Mouse (Mus musculus) brain, embryonic 14.5 days (tissue): ENCODE measurements around the gene Als2cr12. TPM values are rescaled to one million over a fixed set of nuclear protein-coding genes. Genes with fewer than 3 reads are reported as not detected.
"Not testable (repeated sequence)": the region's sequence is repeated elsewhere in the genome, so short reads cannot be mapped to it uniquely, and the experiment has no call there.

Experiments used
- DNase-seq: peaks from one replicate; pipeline ENCODE4 v3.0.0-alpha.2; 2011; ENCODE audit warnings: low read depth
- CTCF ChIP-seq: fragments of 200-500 bp; IDR thresholded peaks from 2 replicates; pipeline ENCODE4 v1.5.1; 2012; ENCODE audit warnings: inconsistent platforms, mild to moderate bottlenecking, moderate library complexity, borderline replicate concordance; ENCODE audit not compliant: insufficient read depth, insufficient read length; ENCODE audit errors: extremely low read depth
- POLR2A ChIP-seq: fragments of 200-500 bp; IDR thresholded peaks from 2 replicates; pipeline ENCODE4 v1.6.1; 2012; ENCODE audit warnings: mild to moderate bottlenecking, inconsistent platforms, borderline replicate concordance; ENCODE audit not compliant: poor library complexity, insufficient read depth, insufficient read length, severe bottlenecking; ENCODE audit errors: extremely low read depth
- polyA plus RNA-seq: library from polyadenylated mRNA; depleted of rRNA; stranded (reverse); fragments of >200 nt; gene quantifications from 2 replicates; pipeline ENCODE4 v1.2.3, GENCODE M21; 2012

The Als2cr12 gene
- polyA plus RNA-seq, 1 experiment, result not detected

DNA sequence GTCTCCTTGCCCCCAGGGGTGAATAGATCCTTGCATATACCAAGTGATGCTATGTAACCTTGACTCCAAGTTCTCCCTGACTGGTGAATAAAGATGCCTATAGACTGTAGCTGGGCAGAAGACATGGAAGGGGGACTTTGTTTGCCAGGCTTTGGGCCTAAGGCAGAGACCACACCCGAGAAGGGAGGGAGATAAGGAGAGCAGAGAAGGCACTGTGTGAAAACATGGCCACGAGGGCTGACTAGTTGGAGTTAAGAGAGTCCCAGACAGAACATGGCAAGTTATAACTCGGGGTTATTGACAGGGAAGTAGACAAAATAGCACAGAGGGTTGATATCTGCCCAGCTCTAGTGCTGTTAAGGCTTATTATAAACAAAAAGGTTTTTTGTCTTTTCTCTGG lies 4.2 kb upstream of the Als2cr12 start:
- TF ChIP-seq POLR2A (no peak), CTCF (no peak)
- DNase-seq, result no peak

DNA sequence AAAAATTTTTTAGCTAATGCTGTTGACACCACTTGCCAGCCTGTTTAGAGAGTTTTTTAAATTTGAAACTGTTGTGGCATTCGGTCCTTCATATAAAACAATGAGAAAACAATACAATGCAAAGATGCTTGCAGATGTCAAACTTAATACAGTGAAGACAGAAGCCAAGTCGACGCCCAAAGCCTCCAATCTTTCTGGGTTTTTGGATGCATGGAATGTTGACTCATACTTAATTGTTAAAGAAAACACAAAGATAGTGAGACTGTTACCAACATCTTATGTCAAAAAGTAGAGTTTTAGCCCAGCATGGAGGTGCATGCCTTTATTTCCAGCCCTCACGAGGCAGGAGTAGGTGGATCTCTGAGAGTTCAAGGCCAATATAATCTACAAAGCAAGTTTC lies 3.0 kb upstream of the Als2cr12 start:
- DNase-seq, result no peak
- no peak for TF ChIP-seq POLR2A
- TF ChIP-seq CTCF, result no peak

DNA sequence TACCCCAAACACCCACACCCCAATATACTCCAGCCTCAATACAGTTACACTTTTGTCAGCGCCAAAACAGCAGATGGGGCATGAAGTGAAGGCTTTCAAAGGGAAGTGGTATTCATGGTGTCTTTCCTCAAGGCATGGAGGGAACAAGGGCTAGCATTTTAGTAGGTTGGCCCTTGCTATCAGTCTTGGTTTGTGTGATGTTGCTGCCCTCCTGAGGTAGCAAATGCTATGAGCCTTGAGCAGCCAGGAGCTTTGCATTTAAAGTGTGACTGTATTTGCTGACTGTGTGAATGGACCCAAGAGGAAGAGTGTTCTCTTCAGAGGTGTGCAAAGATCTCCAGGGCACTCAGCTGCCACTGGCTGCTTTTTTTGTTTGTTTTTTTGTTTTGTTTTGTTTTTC lies 1.8 kb upstream of the Als2cr12 start:
- TF ChIP-seq CTCF, result peak; percentile 12; the same call in 1 of the 2 replicates
- DNase-seq, result peak; percentile 50

DNA sequence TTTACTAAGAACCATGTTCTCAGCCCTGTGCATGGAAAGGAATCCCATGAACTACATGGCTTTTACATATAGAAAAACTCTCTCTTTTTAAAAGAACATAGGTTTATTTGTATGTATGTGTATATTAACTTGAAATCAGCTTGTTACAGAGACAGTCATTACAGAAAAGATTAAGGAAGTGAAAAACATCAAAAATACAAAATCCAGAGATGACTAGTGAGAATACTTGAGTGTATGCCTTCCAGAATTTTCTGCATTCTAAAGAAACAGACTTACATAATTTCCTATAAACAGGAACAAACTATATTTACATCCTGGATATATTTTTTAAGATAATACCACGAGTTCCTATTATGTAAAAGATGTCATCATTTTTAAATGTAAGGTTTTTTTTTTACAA lies 2.1 kb downstream of the Als2cr12 start:
- TF ChIP-seq POLR2A, result no peak
- no peak for TF ChIP-seq CTCF
- DNase-seq, result no peak

DNA sequence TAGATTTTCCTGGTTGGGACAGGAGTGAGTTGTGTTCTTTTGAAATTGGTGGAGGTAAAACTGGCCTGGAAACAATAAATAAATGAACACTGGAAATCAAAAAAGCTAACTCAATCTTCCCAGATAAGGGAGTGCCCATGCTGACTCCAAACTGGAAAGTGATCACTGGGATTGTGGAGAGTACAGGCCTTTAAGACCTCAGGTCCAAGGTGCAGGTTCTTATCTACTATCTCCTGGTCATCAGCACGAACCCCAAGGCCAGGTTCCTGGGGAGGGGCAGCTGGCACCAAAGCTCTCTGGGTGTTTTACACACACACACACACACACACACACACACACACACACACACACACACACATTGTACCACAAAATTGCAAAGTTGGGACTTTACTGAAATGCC lies 4.1 kb downstream of the Als2cr12 start:
- not testable (repeated sequence) for DNase-seq

DNA sequence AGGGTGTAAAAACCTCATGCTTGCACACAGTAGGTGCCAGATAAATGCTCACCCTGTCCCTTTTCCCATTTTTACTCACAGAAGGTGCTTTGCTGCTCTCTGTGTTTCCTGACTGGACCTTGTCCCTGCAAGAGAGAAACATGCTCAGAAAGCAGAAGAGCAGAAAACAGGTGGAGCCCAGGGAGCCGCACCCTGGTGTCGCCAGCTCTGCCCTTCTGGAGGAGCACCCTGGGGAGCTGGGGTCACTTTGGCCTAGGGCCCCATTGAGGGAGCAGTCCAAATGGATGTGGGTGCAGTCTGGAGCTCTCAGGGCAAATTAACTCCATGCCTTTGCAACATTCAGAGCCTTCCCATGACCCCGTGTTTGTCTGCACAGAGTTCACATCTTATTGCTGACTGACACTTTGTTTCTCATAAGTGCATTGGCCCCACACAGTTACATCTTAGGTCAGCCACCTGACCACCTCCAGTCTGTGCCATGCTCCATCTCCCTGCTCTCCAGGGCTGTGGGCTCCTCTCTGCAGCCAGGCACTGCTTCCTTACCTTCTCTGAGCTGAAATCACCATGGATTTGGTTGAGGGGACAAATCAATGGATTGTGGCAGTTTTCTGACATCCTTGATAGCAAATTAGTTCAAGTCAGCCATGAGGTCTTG lies 4.8 kb downstream of the Als2cr12 start:
- DNase-seq, result not testable (repeated sequence)

DNA sequence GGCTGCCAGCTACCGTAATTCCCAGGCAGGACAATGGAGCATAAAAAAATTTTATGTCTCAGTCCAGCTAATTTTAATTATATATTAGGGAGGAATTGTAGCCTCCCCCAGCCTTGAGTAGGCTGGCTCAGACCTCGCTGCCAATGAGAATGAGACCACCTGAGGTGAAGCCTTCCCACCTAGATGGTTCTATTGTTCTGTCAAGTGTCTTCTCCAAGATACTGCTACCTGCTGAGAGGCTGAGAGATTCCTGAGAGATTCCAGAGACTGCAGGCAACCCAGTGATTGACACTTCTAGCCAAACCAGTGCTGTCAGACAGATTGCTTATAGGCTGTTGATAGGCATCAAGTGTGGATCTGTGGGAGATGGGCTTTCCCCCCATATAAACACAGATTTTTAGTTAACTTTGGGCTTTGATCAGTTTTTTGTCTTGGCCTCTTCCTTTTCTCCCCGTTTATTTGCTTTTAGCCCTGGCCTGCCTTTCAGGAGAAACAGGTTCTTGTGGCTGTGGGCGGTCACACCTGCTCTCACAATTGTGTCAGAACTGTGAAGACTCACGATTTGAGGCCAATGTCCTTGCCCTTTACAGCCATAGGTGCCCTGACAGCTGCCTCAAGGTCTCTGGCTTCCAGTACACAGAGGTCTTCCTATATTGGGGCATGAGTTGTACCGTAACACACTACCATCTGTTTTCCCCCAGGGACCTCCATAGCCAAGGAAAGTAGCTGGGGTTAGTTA lies 5.6 kb downstream of the Als2cr12 start:
- no peak for TF ChIP-seq POLR2A
- no peak for TF ChIP-seq CTCF
- no peak for DNase-seq

DNA sequence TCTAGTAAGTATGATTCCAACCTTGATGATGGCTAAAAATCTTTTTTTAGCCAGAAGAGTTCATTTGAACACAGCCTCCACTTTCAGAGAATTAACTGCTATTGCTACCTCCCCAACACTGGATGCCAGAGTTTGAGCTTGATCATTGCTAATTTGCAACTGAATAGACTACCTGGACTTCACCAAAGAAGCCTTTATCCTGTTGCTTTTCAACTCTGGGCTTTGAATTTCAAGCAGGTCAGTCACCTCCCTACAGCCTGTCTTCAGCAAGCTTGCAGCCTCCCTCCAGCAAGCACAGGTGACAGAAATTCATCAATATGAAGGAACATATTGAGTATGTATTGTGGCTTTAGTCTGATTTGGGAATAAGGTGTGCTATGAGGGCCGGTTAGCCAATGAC lies 6.4 kb downstream of the Als2cr12 start:
- no peak for DNase-seq
- TF ChIP-seq CTCF (no peak), POLR2A (no peak)

DNA sequence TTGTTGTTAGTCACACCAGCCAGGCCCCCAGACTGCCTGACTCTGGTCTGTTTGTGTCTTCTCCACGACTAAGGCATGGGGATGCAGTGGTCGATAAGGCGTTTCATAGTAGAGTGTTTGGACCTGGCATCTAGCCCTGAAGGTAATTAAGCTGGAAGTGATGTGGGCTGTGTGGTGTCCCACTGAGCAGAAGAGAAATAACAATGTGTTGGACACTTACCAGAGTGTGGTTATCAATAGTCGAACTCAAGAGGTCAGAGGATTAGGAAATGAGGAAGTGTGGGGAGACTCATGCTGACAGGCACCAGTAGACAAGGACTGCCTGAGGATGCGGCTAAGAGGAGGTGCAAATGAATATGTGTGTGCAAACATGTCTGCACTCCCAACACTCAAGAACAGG lies 17.4 kb downstream of the Als2cr12 start:
- DNase-seq, result not testable (repeated sequence)

DNA sequence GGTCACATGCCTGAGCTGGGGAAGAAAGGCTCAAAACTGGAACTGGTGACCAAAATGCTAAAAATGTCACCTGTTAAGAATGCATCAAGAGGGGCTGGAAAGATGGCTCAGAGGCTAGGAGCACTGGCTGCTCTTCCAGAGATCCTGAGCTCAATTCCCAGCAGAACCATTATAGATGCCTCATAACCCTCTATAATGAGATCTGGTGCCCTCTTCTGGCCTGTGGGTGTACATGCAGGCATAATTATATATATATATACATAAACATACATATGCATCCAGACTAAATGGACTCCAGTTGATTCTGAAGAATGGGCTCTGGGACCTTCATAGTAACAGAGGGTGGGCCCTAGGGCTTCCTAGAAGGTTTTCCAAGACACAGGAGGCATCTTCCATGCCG lies 18.2 kb downstream of the Als2cr12 start:
- peak; percentile 39 for DNase-seq
- TF ChIP-seq POLR2A (no peak), CTCF (peak; percentile 19; the same call in 1 of the 2 replicates)

DNA sequence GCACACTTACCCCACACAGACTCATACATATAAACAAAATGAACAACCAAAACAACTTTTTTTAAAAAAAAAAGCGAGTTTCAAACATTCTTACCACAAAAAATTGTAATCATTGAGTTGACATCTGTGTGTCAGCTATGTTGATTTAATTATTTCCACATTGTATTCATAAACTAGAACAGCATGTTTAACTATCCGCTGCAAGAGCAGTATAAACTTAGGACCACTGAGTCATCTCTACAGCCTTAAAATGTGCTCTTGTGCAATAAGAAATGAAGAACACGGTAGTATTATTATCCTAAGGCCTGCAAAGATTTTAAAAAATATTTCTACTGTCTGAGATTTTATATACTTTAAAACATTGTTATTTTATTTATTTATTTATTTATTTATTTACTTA lies 20.8 kb downstream of the Als2cr12 start:
- TF ChIP-seq CTCF, result no peak
- TF ChIP-seq POLR2A, result no peak
- DNase-seq, result no peak

DNA sequence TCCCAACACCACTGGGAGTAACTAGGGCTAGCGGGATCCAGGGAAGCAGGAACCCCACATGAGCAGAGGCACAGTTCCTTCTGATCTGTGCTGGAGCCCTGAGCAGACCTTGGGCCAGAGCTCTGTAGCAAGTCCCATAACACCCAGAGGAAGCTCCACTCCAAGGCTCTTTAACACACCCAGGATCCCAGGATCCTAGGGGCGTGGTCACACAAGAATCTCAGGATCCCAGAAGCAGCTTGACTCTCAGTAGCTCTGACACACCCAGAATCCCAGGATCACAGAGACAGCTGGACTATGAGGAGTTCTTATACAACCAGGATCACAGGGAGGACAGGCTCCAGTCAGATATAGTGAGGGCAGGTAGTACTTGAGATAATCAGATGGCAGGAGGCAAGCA lies 23.7 kb downstream of the Als2cr12 start:
- DNase-seq, result no peak
- TF ChIP-seq POLR2A, result no peak
- no peak for TF ChIP-seq CTCF

DNA sequence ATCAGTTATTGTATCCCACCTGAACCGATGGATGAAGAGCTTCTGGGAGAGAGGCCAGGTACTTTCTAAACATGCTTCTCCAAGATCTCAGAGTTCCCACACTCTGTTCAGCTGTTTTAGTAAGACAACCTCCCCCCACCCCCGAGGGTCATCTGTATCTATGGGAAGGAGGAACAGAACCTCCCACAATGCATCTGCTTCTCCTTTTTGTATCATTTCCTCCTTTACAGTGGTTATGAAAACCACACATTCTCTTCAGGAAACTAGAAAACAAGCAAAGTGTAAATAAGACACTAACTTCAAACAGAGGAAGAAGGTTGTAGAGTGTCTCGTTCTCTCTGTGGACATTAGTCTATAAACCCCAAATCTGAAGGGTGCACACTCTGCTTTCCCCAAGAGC lies 26.2 kb downstream of the Als2cr12 start:
- DNase-seq, result not testable (repeated sequence)

DNA sequence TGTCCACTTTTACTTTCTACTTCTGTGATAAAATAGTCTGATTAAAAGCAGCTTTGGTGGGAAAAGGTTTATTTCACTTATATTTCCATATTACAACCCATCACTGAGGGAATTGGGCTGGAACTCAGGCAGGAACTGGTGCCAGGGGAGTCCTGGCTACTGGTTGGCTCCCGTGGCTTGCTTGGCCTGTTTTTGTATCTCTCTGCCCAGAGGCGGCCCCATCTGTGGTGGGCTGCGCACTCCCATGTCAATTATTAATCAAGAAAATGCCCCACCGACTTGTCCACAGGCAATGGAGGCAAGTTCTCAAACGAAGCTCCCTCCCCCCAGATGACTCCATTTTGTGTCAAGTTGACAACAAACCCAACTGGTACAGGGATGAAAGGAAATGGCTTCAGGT lies 27.6 kb downstream of the Als2cr12 start:
- no peak for DNase-seq

DNA sequence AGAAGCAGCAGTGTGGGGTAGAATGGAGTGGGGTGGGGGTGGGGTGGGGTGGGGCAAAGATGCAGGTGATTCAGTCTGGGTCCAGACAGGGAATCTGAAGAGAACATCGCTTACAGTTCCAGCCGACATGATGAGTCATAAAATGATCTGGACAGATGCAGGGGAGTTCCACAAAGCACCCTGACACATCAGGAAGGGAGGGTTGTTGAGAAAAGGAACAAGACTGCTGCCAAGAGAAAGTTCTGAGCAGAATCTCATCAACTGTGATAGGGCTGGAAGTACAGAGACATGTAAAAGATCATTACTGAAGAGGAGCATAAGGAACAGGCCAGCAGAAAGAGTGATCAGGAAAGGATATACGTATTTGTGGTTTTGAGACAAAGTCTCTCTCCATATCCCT lies 32.4 kb downstream of the Als2cr12 start:
- DNase-seq, result not testable (repeated sequence)

More for the DNA sequence above, 27.6 kb downstream of the Als2cr12 start:
- TF ChIP-seq CTCF (no peak), POLR2A (no peak)

DNA sequence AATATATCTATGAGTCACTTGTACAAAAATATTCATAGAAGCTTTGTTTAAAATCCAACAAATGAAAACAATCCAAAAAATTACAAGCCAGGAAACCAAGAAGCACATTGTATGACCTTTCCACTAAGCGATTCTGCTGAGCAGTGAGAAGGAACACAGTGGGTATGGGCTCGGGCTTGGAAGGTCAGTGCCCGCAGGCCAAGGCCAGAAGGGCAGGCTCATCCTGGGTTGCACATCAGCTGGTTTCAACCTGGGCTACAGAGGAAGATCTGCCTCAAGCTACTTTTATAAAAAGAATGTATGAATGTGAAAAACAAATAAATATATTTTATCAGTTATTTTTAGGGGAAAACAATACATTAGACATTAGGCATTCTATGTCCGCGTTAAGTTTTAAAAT lies 33.1 kb downstream of the Als2cr12 start:
- DNase-seq, result not testable (repeated sequence)
